Mouse (Mus musculus): Measurements from ENCODE around the gene Mast2. TPM values are rescaled to one million over a fixed set of nuclear protein-coding genes. Genes with fewer than 3 reads are reported as not detected.

Gene Mast2
- total and polyA plus RNA-seq, 3 experiments, result 4.2 to 21.4 (median 11.1) TPM

GRCm38 (mm10) chr4:116461943-116462342 is 2.0 kb downstream of the Mast2 start:
- Histone ChIP-seq H3K4me2 (ENCODE audit: insufficient read depth, low read depth, poor library complexity, severe bottlenecking) (no peak overlapping the region), H3K4me1 (ENCODE audit: control insufficient read depth in 1 of 2, insufficient read depth in 2 of 2) (peaks cover 7 to 15% of the 10 kb centered on the region in 2 experiments; a peak in 3 of 4 replicates), H3K36me3 (replicated peaks in 1 of 2; ENCODE audit: control insufficient read depth in 1 of 2, insufficient read depth in 1 of 2, low read length in 1 of 2) (no peaks in the 10 kb centered on the region), H3K79me2 (replicated peaks; ENCODE audit: control insufficient read depth, extremely low read depth, insufficient read depth, poor library complexity, severe bottlenecking) (peaks cover 16% of the 10 kb centered on the region), H3K27ac (ENCODE audit: insufficient read depth, low read depth) (no peak overlapping the region), H3K9me3 (replicated peaks; ENCODE audit: low read length) (no peaks in the 10 kb centered on the region), H3K27me3 (replicated peaks) (no peaks in the 10 kb centered on the region), H3K9ac (ENCODE audit: insufficient read depth, low read depth) (no peak overlapping the region), H3K4me3 (replicated peaks in 1 of 3; ENCODE audit: low read depth in 2 of 3, low read length in 2 of 3, poor library complexity in 1 of 3) (no peak overlapping the region)
- no peak for DNase-seq (ENCODE audit: extremely low read depth)
- no peak for TF ChIP-seq MAZ (IDR thresholded peaks at IDR 0.05; ENCODE audit: low read depth, low read length)
- dilution Hi-C loops (cut with MboI; ENCODE audit: extremely low pct_ligation_motif_present, extremely low pct_unique_long_range_greater_than_20kb, low sequenced_read_pairs), result no loop called here
- in situ Hi-C loops (cut with MboI; ENCODE audit: low pct_ligation_motif_present, low pct_unique_long_range_greater_than_20kb, low sequenced_read_pairs), result no loop called here

GRCm38 (mm10) chr4:116451553-116451952 is 12.4 kb downstream of the Mast2 start:
- no peak overlapping the region for H3K9ac ChIP-seq (ENCODE audit: insufficient read depth, low read depth)
- no peak for DNase-seq (ENCODE audit: extremely low read depth)
- no peaks in the 10 kb centered on the region for H3K79me2 ChIP-seq (replicated peaks; ENCODE audit: control insufficient read depth, extremely low read depth, insufficient read depth, poor library complexity, severe bottlenecking)
- in situ Hi-C loops (cut with MboI; ENCODE audit: low pct_ligation_motif_present, low pct_unique_long_range_greater_than_20kb, low sequenced_read_pairs), result no loop called here
- H3K4me3 ChIP-seq (replicated peaks in 1 of 3; ENCODE audit: low read depth in 2 of 3, low read length in 2 of 3, poor library complexity in 1 of 3), result no peak overlapping the region
- peaks cover 0 to 11% of the 10 kb centered on the region in 2 experiments; a peak in 2 of 4 replicates for H3K4me1 ChIP-seq (ENCODE audit: control insufficient read depth in 1 of 2, insufficient read depth in 2 of 2)
- no peak overlapping the region for H3K27ac ChIP-seq (ENCODE audit: insufficient read depth, low read depth)
- TF ChIP-seq ETS1 (conservative IDR thresholded peaks at IDR 0.05; ENCODE audit: low read depth, low read length) (no peak), TCF12 (IDR thresholded peaks at IDR 0.05; ENCODE audit: low read depth, low read length) (no peak), IRF4 (IDR thresholded peaks at IDR 0.05; ENCODE audit: low read depth, low read length) (no peak), TBP (conservative IDR thresholded peaks at IDR 0.05; ENCODE audit: low read depth, low read length) (no peak)
- H3K36me3 ChIP-seq (replicated peaks in 1 of 2; ENCODE audit: control insufficient read depth in 1 of 2, insufficient read depth in 1 of 2, low read length in 1 of 2), result peaks cover 3 to 18% of the 10 kb centered on the region in 2 experiments
- peaks cover 3% of the 10 kb centered on the region for H3K9me3 ChIP-seq (replicated peaks; ENCODE audit: low read length)
- H3K4me2 ChIP-seq (ENCODE audit: insufficient read depth, low read depth, poor library complexity, severe bottlenecking), result no peak overlapping the region
- H3K27me3 ChIP-seq (replicated peaks), result no peaks in the 10 kb centered on the region
- dilution Hi-C loops (cut with MboI; ENCODE audit: extremely low pct_ligation_motif_present, extremely low pct_unique_long_range_greater_than_20kb, low sequenced_read_pairs), result no loop called here

GRCm38 (mm10) chr4:116449951-116450350 is 14.0 kb downstream of the Mast2 start:
- Histone ChIP-seq H3K4me3 (replicated peaks in 1 of 3; ENCODE audit: low read depth in 2 of 3, low read length in 2 of 3, poor library complexity in 1 of 3) (no peak overlapping the region), H3K9me3 (replicated peaks; ENCODE audit: low read length) (peaks cover 3% of the 10 kb centered on the region), H3K36me3 (replicated peaks in 1 of 2; ENCODE audit: control insufficient read depth in 1 of 2, insufficient read depth in 1 of 2, low read length in 1 of 2) (peaks cover 3 to 18% of the 10 kb centered on the region in 2 experiments), H3K27ac (ENCODE audit: insufficient read depth, low read depth) (no peak overlapping the region), H3K79me2 (replicated peaks; ENCODE audit: control insufficient read depth, extremely low read depth, insufficient read depth, poor library complexity, severe bottlenecking) (no peaks in the 10 kb centered on the region), H3K4me2 (ENCODE audit: insufficient read depth, low read depth, poor library complexity, severe bottlenecking) (no peak overlapping the region), H3K4me1 (ENCODE audit: control insufficient read depth in 1 of 2, insufficient read depth in 2 of 2) (peaks cover 0 to 11% of the 10 kb centered on the region in 2 experiments; a peak in 2 of 4 replicates), H3K27me3 (replicated peaks) (no peaks in the 10 kb centered on the region), H3K9ac (ENCODE audit: insufficient read depth, low read depth) (no peak overlapping the region)
- no peak for DNase-seq (ENCODE audit: extremely low read depth)
- in situ Hi-C loops (cut with MboI; ENCODE audit: low pct_ligation_motif_present, low pct_unique_long_range_greater_than_20kb, low sequenced_read_pairs) (no loop called here), dilution Hi-C loops (cut with MboI; ENCODE audit: extremely low pct_ligation_motif_present, extremely low pct_unique_long_range_greater_than_20kb, low sequenced_read_pairs) (no loop called here)
- TF ChIP-seq MAX (IDR thresholded peaks at IDR 0.05; ENCODE audit: low read length) (no peak), KAT2A (IDR thresholded peaks at IDR 0.05; ENCODE audit: insufficient replicate concordance, low read length) (no peak), SMC3 (IDR thresholded peaks at IDR 0.05; ENCODE audit: low read depth, low read length) (no peak), JUND (conservative IDR thresholded peaks at IDR 0.05; ENCODE audit: low read depth, low read length) (no peak), USF2 (conservative IDR thresholded peaks at IDR 0.05; ENCODE audit: low read depth, low read length) (no peak), ZMIZ1 (IDR thresholded peaks at IDR 0.05; ENCODE audit: low read depth, low read length) (no peak), BHLHE40 (IDR thresholded peaks at IDR 0.05; ENCODE audit: low read depth, low read length) (no peak), ELF1 (IDR thresholded peaks at IDR 0.05; ENCODE audit: low read depth, low read length) (no peak), GABPA (IDR thresholded peaks at IDR 0.05; ENCODE audit: insufficient replicate concordance, low read depth, low read length) (no peak), MYC (IDR thresholded peaks at IDR 0.05; ENCODE audit: low read depth, low read length) (no peak), HCFC1 (IDR thresholded peaks at IDR 0.05; ENCODE audit: low read depth, low read length) (no peak), NRF1 (IDR thresholded peaks at IDR 0.05; ENCODE audit: low read depth, low read length) (no peak), CHD2 (IDR thresholded peaks at IDR 0.05; ENCODE audit: low read length) (no peak), USF1 (IDR thresholded peaks at IDR 0.05; ENCODE audit: low read depth, low read length) (no peak), POLR2AphosphoS2 (IDR thresholded peaks at IDR 0.05; ENCODE audit: low read depth, low read length) (no peak), ZC3H11A (IDR thresholded peaks at IDR 0.05; ENCODE audit: low read depth, low read length) (no peak), TBP (conservative IDR thresholded peaks at IDR 0.05; ENCODE audit: low read depth, low read length) (no peak), ETS1 (conservative IDR thresholded peaks at IDR 0.05; ENCODE audit: low read depth, low read length) (no peak)

All from CH12.LX (cell line).